Comparison of ENCODE assay signal across 22 mouse cellular contexts in the genomic region with DNA sequence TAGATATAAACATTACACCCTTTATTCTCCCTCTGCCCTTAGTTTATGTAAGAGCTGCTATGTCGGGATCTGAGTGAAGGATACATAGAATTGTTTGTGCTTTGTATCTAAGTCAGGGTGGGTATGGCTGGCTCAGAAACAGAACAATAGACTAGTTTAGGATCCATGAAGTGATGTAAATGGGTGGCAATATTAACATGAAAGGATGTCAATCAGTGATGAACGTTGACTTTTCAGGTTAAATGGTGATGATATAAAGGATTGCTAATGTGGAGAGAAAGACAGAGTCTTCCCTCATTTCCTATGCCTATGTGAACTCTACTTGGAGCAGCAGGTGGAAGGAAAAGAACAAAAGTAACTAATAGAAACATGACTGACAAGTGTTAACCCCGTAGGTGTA.
"Had no signal": no experiment of that assay in that cellular context is flagged by ENCODE, and none has a peak within 500 bp of the region (broad histone marks: within the 10 kb centered on the region; RNA-seq: fewer than 3 reads in every experiment).

No protein-coding gene starts in this region.

- H3K4me1 ChIP-seq: kidney, embryonic 15.5 days had no signal

- H3K9ac ChIP-seq: heart, embryonic 13.5 days; heart, embryonic 15.5 days; hindbrain, embryonic 13.5 days; hindbrain, embryonic 15.5 days; kidney, embryonic 15.5 days; limb, embryonic 13.5 days; limb, embryonic 15.5 days; liver, embryonic 12.5 days; liver, embryonic 14.5 days had no signal

- H3K27ac ChIP-seq: heart, adult 2 months; heart, embryonic 13.5 days; heart, embryonic 15.5 days; hindbrain, embryonic 13.5 days; hindbrain, embryonic 15.5 days; hindbrain, postnatal 0 days; kidney, embryonic 15.5 days; kidney, postnatal 0 days; limb, embryonic 13.5 days; limb, embryonic 15.5 days; liver, embryonic 12.5 days; liver, embryonic 14.5 days had no signal

- H3K9me3 ChIP-seq: heart, embryonic 13.5 days; heart, embryonic 15.5 days; hindbrain, embryonic 13.5 days; hindbrain, embryonic 15.5 days; kidney, embryonic 15.5 days; limb, embryonic 13.5 days; limb, embryonic 15.5 days; liver, embryonic 12.5 days had no signal

- H3K4me3 ChIP-seq: heart, adult 2 months; heart, embryonic 13.5 days; heart, embryonic 15.5 days; hindbrain, embryonic 13.5 days; hindbrain, embryonic 15.5 days; kidney, embryonic 15.5 days; limb, embryonic 13.5 days; limb, embryonic 15.5 days; liver, embryonic 12.5 days had no signal

- H3K36me3 ChIP-seq: heart, embryonic 13.5 days; heart, embryonic 15.5 days; hindbrain, embryonic 13.5 days; hindbrain, embryonic 15.5 days; kidney, embryonic 15.5 days; limb, embryonic 13.5 days; limb, embryonic 15.5 days; liver, embryonic 12.5 days had no signal

- DNase-seq: gastrocnemius, postnatal 14 days; gastrocnemius, postnatal 36 days; heart, adult 11 months; heart, adult 2 months; heart, postnatal 14 days; heart, postnatal 36 days; kidney, adult 11 months; kidney, postnatal 14 days; layer of hippocampus, adult 9-11 months; layer of hippocampus, postnatal 36 days; left cerebral cortex, postnatal 4 days had no signal
